Mouse (Mus musculus): Measurements from ENCODE around the gene Tesmin.

Gene Tesmin

DNA sequence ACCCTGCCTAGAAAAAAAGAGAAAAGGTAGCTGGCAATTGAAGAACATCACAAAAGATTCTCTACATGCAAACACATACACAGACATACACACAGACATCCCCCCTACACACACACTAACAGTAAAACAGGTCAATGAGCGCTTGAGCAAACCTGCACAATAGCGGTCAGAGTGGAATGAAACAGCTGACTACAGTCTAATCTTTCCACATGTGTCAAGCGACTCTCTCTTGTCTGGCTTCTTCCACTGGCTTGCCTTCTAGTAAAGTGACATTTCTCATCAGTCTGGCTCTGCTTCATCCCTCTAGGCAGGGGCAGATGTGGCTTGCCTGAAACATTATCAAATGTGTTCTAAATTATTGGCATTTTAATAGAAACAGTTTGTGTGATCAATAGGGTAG, 5.6 kb downstream of the Tesmin start:
- no peak for DNase-seq

GRCm38 (mm10) chr19:3400057-3400456, 11.4 kb downstream of the Tesmin start:
- DNase-seq, result no peak

DNA sequence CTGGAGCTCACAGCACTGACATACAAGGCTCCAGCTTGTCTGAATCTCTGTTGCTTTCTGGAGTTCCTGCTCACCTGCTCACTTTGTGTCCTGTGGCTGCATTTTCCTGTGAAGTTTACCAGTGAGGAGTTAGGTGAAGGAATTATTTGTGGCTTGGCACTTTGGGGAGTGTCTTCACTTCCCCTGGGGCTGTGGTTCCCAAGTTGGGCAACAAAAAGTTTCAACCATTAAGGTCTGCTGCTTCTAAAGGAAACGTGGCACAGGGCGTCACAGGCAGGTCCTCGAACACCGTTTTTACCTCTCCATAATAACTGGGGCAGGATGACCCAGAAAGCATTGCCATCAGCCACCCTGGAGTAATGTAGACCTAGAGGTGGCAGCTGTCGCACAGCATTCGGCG, 12.8 kb downstream of the Tesmin start:
- no peak for DNase-seq

GRCm38 (mm10) chr19:3401943-3402342, 13.3 kb downstream of the Tesmin start:
- DNase-seq, result no peak

GRCm38 (mm10) chr19:3402390-3402789, 13.7 kb downstream of the Tesmin start:
- no peak for DNase-seq

DNA sequence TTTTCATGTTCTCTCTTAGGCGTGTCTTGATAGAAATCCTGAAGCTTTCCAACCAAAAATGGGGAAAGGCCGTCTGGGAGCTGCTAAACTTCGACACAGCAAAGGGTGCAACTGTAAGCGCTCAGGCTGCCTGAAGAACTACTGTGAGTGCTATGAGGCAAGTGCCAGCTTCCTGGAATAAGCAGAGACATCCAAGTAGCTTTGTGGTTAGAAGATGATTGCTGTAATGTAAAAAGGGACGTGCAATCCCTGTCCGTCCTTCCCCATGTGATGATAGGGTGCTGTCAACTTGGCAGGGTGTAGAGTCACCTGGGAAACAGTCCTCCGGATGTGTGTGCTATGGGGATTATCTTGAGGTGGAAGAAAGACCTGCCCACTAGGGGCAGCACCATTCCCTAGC, 15.4 kb downstream of the Tesmin start:
- no peak for DNase-seq

GRCm38 (mm10) chr19:3405531-3406281, 17.0 kb downstream of the Tesmin start:
- no peak for DNase-seq

DNA sequence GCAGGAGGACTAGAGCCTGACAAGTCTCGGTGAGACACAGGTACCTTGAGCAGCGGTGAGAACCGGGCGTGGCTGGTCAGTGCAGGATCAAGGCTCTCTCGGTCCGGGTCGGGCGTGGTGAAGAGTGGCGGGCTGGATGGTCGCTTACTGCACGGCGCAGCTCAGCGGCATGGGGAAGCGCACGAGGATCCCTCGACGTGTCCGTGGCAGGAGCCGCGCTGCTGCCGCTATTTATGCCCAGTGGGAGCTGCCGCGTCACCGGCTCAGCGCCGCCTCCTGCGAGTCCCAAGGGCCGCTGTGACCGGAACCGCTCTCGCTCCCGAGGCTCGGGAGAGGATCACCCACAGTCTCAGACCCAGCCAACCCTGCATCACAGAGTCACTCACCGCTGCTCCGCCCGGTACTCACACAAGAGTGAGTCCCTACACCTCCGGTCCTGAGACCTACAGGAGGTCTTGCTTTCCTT, 25.6 kb downstream of the Tesmin start, which contains the start of gene Gal:
TSS of gene Gal (minus strand) at position 277 of the 466 bp plus-strand sequence.
- no peak for DNase-seq

DNA sequence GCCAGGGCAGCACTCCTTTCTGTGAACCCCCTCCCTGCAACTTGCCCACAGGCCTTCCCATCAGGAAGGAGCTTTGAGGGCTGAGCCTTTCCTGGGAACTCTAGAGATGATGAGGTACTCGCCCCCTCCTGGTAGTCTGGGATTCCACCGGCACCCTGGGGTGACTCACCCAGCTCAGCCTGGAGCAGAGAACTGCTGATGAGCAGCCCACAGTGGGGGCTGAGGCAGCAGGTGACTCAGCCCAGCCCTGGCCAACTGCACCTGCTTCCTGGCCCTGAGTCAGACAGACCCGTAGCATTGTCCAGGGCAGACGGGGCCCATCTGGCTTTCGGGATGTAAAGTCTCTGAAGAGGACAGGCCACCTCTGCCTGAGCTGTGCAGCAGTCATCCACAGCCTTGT, 30.6 kb downstream of the Tesmin start:
- DNase-seq, result no peak

DNA sequence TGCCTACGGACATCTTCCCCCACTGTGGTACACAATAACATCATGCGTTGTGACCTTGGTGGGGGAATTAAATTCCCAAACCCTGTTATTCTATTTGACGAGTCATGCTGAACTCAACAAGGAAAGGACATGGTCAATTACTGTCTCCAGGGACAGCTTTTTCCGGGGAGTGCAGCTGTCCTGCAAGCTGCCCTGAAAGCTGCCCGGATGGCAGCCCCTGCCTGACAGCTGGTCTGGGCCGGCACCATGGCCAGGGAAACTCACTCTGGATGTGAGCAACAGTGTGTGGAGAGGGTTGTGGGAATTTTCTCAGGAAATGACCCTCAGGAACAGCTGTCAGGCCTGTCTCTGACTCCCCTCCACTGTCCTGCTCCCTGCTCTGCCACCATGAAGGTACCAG, 33.8 kb downstream of the Tesmin start:
- DNase-seq, result no peak

- no peak for DNase-seq
These were observed 34.3 kb downstream of the Tesmin start for GRCm38 (mm10) chr19:3422981-3423380.

GRCm38 (mm10) chr19:3424214-3424613, 35.6 kb downstream of the Tesmin start:
- no peak for DNase-seq

- no peak for DNase-seq
These were observed 39.6 kb downstream of the Tesmin start for GRCm38 (mm10) chr19:3428057-3428830.

DNA sequence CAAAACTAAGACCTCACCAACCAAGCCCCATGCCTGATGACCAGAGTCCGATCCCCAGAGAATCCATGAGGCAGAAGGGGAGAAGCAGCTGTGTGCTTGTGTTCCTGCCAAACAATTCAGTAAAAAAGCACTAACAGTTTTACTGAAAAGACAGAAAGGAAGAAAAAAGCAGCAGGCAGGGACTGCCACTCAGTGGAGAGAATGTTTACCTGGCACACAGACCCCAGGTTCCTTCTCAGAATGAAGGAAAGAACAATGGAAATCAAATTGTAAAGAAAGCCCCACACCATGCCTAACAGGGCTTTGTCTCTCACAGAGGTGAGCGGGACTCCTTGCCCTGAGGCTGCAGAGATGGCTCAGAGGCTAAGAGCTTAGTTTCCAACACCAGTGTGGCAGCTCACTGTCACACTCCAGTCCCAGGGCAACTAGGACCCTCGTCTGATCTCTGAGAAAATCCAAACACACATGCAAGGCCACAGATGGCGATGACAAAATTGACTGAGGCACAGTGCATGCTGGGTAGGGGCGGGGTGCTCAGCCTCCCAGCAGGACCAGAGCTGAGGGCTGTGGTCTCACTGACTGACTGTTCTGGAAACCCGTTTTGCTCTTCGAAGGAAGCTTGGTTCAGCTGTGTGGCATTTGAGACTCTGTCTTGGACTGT, 40.6 kb downstream of the Tesmin start:
- DNase-seq, result no peak

GRCm38 (mm10) chr19:3431066-3431465, 42.4 kb downstream of the Tesmin start:
- DNase-seq, result no peak

GRCm38 (mm10) chr19:3431969-3432368, 43.3 kb downstream of the Tesmin start:
- no peak for DNase-seq

- DNase-seq, result no peak
These were observed 45.5 kb downstream of the Tesmin start for GRCm38 (mm10) chr19:3434124-3434523.

DNA sequence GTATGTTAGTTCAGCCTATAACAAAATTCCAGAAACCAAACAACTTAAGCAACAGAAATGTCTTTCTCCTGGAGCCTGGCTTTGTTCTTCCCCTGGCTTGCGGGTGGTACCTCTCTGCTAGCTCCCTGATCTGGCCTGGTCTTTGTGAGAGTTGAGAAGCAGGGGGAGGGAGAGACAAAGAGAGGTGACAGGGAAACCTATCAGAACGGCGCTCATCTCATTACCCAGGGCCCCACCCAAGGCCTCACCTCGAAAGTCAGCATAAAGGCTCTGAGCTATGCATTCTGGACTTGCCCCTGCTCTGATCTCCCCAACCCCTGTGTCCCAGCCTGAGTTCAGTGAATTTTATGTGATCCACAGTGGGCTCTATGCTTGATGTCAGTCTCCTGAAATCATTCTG, 46.0 kb downstream of the Tesmin start:
- DNase-seq, result no peak

DNA sequence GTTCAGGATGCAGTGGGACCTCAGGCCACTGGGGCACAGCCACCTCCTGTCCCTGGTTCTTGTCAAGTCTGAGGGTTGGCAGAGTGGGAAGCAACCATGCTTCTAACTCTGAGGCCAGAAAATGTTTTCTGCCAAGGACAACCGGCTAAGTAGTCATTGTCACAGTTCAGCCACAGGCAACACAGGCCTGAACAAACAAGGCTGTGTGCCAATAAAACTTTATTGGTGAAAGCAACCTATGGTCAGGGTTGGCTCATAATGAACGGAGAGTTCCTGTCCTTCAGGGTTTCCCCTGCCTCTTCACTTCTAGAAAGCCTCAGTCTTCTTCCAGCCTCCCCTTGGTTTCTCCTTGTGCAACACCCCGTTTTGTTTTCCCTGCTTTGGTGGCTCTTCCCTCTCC, 47.2 kb downstream of the Tesmin start:
- no peak for DNase-seq

DNA sequence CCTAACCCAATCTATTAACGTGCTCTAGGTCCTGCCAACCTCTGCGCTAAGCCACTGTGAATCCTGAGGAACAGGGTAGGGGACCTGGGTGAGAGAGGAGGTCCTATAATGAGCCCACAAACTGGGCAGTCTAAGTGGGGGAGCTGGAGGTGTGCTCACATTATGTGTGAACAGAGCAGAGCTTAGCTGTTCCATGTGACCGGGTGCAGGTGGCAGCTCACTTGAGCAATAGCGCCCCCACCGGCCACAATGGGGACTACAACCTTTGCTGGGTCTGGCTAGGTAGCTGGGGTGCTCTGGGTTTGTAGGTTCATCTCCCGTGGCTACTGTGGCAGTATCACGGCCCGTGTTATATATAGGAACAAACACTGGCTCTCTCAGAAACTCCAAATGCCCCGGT, 48.2 kb downstream of the Tesmin start:
- peak; percentile 37 for DNase-seq

- no peak for DNase-seq
These were observed 49.3 kb downstream of the Tesmin start for GRCm38 (mm10) chr19:3437980-3438379.

GRCm38 (mm10) chr19:3440667-3441066, 52.0 kb downstream of the Tesmin start:
- DNase-seq, result no peak

GRCm38 (mm10) chr19:3441092-3441491, 52.4 kb downstream of the Tesmin start:
- DNase-seq, result no peak

- DNase-seq, result no peak
These were observed 58.7 kb downstream of the Tesmin start for GRCm38 (mm10) chr19:3447348-3447747.
